Mouse (Mus musculus): Measurements from ENCODE around the gene Slc13a1. TPM values are rescaled to one million over a fixed set of nuclear protein-coding genes. Genes with fewer than 3 reads are reported as not detected.

Slc13a1 gene
- polyA plus RNA-seq, 1 experiment, result 0.05 TPM

- Histone ChIP-seq H3K27ac (ENCODE audit: insufficient read depth, low read length) (no peak overlapping the region), H3K36me3 (ENCODE audit: control insufficient read depth, insufficient read depth, low read length) (no peaks in the 10 kb centered on the region), H3K27me3 (ENCODE audit: control insufficient read depth, insufficient read depth, low read length) (no peaks in the 10 kb centered on the region), H3K4me1 (ENCODE audit: control insufficient read depth, insufficient read depth, insufficient read length) (no peaks in the 10 kb centered on the region), H3K4me3 (ENCODE audit: extremely low read depth, insufficient read depth, insufficient read length) (no peak overlapping the region)
- TF ChIP-seq POLR2A (IDR thresholded peaks at IDR 0.05; ENCODE audit: low read depth, low read length) (no peak), CTCF (IDR thresholded peaks at IDR 0.05; ENCODE audit: extremely low read depth, insufficient read depth, insufficient read length, insufficient replicate concordance) (no peak)
- WGBS, result 51% methylated on average over 7 of the region's 7 CpGs
- DNase-seq (ENCODE audit: low read depth in 1 of 2, low spot score in 2 of 2), result no peak
Measured at GRCm38 (mm10) chr6:24047014-24047770, 120.7 kb downstream of the Slc13a1 start.

GRCm38 (mm10) chr6:24043496-24043895 is 124.4 kb downstream of the Slc13a1 start:
- Histone ChIP-seq H3K27me3 (ENCODE audit: control insufficient read depth, insufficient read depth, low read length) (no peaks in the 10 kb centered on the region), H3K4me1 (ENCODE audit: control insufficient read depth, insufficient read depth, insufficient read length) (no peaks in the 10 kb centered on the region), H3K4me3 (ENCODE audit: extremely low read depth, insufficient read depth, insufficient read length) (no peak overlapping the region), H3K27ac (ENCODE audit: insufficient read depth, low read length) (no peak overlapping the region), H3K36me3 (ENCODE audit: control insufficient read depth, insufficient read depth, low read length) (no peaks in the 10 kb centered on the region)
- TF ChIP-seq POLR2A (IDR thresholded peaks at IDR 0.05; ENCODE audit: low read depth, low read length) (no peak), CTCF (IDR thresholded peaks at IDR 0.05; ENCODE audit: extremely low read depth, insufficient read depth, insufficient read length, insufficient replicate concordance) (no peak)
- no peak for DNase-seq (ENCODE audit: low read depth in 1 of 2, low spot score in 2 of 2)

Other genes with a start within 250 kb of the Slc13a1 start
- not detected in 2 replicates for gene Tas2r118, start 198.0 kb downstream of the Slc13a1 start, polyA plus RNA-seq (2012; rRNA removed)

All from spleen, adult 2 months (tissue).